Mouse (Mus musculus): ENCODE data around the gene Nip7. TPM values are rescaled to one million over a fixed set of nuclear protein-coding genes. Genes with fewer than 3 reads are reported as not detected.

Gene Nip7
- polyA plus RNA-seq (2017; shearing (Covaris generic)) = 49.1 TPM

DNA sequence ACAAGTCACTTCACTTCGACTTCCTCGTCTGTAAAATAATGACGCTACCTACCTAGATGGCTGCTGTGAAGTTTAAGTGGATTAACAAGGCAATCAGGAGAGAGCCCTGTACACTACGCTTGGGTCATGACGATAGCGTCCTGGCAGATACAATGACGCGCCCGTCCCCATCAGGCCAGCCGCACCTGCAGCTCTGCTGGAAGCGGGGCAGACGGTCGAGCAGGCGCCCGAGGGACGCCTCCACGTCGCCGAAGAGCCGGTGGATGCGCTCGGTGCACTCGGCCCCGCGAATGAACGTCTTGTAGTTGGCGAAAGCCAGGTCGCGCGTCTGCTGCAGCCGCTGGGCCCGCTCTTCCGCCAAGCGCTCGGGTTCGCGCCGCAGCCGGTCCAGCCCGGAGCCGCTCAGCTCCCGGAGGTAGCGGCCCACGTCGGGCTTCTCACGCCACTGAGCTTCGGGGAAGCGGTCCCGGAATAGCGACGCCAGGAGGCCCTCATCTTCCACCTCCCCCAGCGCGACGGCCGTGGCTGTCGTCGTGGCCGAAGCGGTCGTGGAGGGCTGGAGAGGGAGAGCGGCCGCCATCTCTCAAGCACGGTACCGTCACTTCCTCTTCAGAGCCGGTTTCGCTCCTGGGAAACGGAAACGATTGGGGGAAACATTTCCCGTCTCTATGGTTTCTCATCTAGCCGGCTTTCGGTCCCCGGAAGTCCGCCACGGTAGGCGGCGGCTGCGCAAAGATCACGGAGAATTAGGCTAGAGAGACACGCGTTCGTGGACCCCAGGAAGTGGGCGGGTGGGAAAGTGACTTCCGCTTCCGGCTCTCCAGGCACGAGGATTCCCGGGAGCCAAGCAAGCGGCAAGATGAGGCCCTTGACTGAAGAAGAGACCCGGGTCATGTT, at the start of gene Nip7, which contains the start of gene Cog8:
Gene Nip7, plus strand, starts transcription at position 802 of the 897 bp plus-strand sequence.
Gene Cog8, minus strand, starts transcription at position 614 of the 897 bp plus-strand sequence.

GRCm38 (mm10) chr8:107030650-107031576, 25.8 kb upstream of the Nip7 start, which contains the start of gene Vps4a:
Gene Vps4a (plus strand): TSS chr8:107031222.

DNA sequence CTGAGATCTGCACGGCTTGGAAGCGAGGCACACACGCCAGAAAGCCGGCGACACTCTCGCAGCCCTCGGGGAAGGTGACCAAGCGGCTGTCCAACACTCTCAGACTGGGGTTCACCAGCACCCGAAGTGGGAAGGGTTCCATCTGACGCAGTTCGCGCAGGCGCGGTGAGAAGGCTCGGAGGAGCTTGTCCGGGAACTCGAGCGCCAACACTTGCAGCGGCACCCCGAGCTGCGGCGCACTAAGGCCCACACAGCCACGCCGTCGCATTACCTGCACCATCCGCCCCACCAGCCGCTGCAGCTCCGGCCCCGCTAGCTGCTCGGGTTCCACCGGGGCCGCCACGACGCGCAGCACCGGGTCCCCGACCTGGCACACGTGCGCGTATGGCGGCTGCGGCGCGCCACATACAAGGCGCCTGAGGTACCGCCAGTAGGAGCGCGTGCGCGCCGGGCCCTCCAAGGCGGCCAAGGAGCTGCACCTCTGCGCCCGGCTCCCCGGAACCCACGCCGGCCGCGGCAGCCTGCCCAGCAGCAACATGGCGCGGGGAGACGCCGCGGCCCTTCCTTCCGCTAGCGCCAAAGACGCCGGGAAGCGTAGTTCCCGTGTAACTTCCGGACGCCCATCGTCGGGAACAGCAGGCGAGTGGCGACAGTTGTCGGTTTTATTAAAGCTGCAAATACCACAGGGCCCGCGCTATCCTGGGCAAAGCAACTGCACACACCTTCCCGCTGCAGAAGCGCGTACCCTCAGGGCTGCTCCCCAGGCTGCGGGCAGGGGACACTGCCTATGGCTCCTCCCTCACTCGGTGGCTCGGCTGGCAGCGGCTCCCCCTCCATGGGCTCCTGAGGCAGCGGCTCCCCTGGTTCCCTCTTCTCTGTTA, 8.4 kb upstream of the Nip7 start, which contains the start of gene Pdf:
Gene Pdf, minus strand, starts transcription at position 554 of the 881 bp plus-strand sequence.

GRCm38 (mm10) chr8:107065511-107066496, 9.1 kb downstream of the Nip7 start, which contains the start of gene Tmed6:
Gene Tmed6 (minus strand): TSS chr8:107065644.

GRCm38 (mm10) chr8:107096366-107097036, 39.8 kb downstream of the Nip7 start, which contains the start of gene Terf2:
Gene Terf2 (minus strand): TSS chr8:107096547.

Other genes with a start within 250 kb of the Nip7 start
- gene Has3, start 186.6 kb upstream of the Nip7 start, polyA plus RNA-seq (2017; shearing (Covaris generic)) = 0.12 TPM
- gene Utp4, start 163.2 kb upstream of the Nip7 start, polyA plus RNA-seq (2017; shearing (Covaris generic)) = 85.5 TPM
- 33.2 TPM for gene Sntb2, start 121.1 kb upstream of the Nip7 start, polyA plus RNA-seq (2017; shearing (Covaris generic))
- 39.7 TPM for gene Vps4a, start 25.7 kb upstream of the Nip7 start, polyA plus RNA-seq (2017; shearing (Covaris generic))
- 7.4 TPM for gene Pdf, start 8.3 kb upstream of the Nip7 start, polyA plus RNA-seq (2017; shearing (Covaris generic))
- gene Cog8, start 188 bp upstream of the Nip7 start, polyA plus RNA-seq (2017; shearing (Covaris generic)) = 39.6 TPM
- gene Tmed6, start 8.8 kb downstream of the Nip7 start, polyA plus RNA-seq (2017; shearing (Covaris generic)) = 0.45 TPM
- 23.5 TPM for gene Terf2, start 39.7 kb downstream of the Nip7 start, polyA plus RNA-seq (2017; shearing (Covaris generic))
- 47.4 TPM for gene Cyb5b, start 93.8 kb downstream of the Nip7 start, polyA plus RNA-seq (2017; shearing (Covaris generic))
- 18.6 TPM for gene Nfat5, start 236.6 kb downstream of the Nip7 start, polyA plus RNA-seq (2017; shearing (Covaris generic))